Mouse (Mus musculus) bone marrow macrophage, adult 2 months (primary cell): ENCODE results near the gene Zfp445. TPM values are rescaled to one million over a fixed set of nuclear protein-coding genes. Genes with fewer than 3 reads are reported as not detected.

ENCODE experiments used
- H3K27ac ChIP-seq: 2 replicates; pipeline ENCODE4 v1.5.1; 2012; ENCODE audit warnings: low read depth, low read length; ENCODE audit not compliant: insufficient read depth
- H3K4me1 ChIP-seq: 2 replicates; pipeline ENCODE4 v1.6.1; 2012; ENCODE audit warnings: low read length; ENCODE audit not compliant: control insufficient read depth, insufficient read depth
- H3K4me3 ChIP-seq: 2 replicates; pipeline ENCODE4 v1.5.1; 2012; ENCODE audit warnings: mild to moderate bottlenecking, low read length, moderate library complexity; ENCODE audit not compliant: insufficient read depth
- CTCF ChIP-seq: IDR thresholded peaks from 2 replicates; pipeline ENCODE4 v1.5.1; 2012; ENCODE audit warnings: low read depth, mild to moderate bottlenecking, low read length, moderate library complexity
- POLR2A ChIP-seq: IDR thresholded peaks from 2 replicates; pipeline ENCODE4 v1.6.1; 2012; ENCODE audit warnings: mild to moderate bottlenecking, low read depth, low read length, borderline replicate concordance
- polyA plus RNA-seq: library from polyadenylated mRNA; stranded (reverse); fragments of >200 nt; gene quantifications from 2 replicates; pipeline ENCODE4 v1.2.4, GENCODE M21; 2012; ENCODE audit not compliant: missing spikeins, insufficient read depth, insufficient read length

The Zfp445 gene
- polyA plus RNA-seq, 1 experiment, result 51.3 TPM

DNA sequence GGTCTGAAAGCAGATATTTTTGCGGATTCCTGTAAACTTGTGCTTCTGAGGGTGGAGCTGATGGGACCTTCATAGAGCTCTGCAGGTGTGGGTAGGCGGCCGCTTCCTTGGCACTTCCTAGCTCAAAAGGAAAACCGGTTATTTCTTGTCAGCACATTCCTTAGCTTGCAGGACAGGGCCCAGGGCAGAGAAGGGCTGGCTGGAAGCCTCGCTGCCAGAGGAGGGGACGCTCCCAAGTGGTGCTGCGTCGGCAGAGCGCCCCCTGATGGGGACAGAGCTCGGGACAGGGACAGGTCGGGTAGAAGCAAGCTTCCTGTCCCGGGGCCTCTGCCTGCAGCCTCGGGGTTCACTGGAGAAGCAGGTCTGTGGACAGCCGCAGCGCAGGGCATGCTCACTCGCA lies 28.1 kb downstream of the Zfp445 start:
- Histone ChIP-seq H3K27ac (no peak overlapping the region), H3K4me1 (no peaks in the 10 kb centered on the region), H3K4me3 (no peak overlapping the region)
- TF ChIP-seq POLR2A, result no peak
- no peak for TF ChIP-seq CTCF

DNA sequence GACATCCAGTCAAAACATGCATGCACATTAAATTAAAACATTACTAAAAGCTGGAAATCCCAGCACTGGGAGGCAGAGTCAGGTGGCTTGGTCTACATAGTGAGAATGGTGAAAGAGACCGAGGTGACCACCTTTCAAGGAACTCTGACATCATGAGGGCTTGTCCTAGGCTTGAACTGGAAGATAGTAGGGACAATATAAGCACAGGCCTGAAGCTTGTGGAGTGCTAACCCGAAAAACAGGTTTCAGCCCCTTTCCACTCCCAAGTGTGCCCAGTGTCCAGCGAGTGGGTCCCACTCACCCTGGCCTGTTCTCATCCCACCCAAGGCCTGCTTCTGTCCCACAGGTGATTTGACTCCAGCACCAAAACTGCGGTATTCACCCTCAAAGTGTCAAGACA lies 28.6 kb downstream of the Zfp445 start:
- Histone ChIP-seq H3K4me3 (no peak overlapping the region), H3K27ac (no peak overlapping the region), H3K4me1 (no peaks in the 10 kb centered on the region)
- TF ChIP-seq POLR2A (no peak), CTCF (no peak)

DNA sequence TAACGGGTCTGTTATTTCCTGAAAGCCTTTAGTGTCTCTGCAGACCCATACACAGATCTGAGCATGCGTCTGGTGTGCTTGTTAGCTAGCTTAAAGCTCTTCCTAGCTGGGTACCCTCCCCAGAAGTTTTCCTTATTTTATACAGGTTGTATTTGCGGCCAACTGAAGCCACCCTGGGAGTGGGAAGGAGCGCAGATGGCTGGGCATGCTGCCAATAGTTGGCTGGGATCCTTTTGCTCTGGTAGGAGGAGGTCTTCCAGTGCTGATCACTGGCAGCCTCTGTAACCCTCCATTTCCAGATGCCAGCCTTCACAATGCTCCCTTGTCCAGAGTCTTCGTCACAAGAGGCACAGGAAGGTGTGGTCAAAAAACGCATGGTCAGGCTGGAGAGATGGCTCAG lies 29.0 kb downstream of the Zfp445 start:
- Histone ChIP-seq H3K4me1 (no peaks in the 10 kb centered on the region), H3K4me3 (no peak overlapping the region), H3K27ac (no peak overlapping the region)
- TF ChIP-seq POLR2A, result no peak
- no peak for TF ChIP-seq CTCF

DNA sequence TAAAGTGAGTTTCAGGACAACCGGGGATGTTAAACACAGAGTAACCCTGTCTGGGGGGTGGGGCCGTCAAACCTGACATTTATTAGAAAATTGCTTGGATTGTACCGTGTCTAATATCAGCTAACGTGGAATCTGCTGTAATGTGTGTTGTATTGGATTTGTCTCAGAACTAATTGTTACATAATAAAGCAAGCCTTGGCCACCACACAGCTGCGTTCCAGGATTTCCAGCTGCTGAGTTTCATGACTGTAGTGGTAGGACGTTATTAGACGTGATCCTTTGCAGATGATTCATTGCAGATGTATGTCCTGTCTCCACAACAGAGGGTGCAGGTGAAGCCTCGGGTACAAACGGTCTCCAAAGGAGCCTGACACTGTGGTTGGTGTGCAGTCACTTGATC lies 29.7 kb downstream of the Zfp445 start:
- TF ChIP-seq CTCF (no peak), POLR2A (no peak)

DNA sequence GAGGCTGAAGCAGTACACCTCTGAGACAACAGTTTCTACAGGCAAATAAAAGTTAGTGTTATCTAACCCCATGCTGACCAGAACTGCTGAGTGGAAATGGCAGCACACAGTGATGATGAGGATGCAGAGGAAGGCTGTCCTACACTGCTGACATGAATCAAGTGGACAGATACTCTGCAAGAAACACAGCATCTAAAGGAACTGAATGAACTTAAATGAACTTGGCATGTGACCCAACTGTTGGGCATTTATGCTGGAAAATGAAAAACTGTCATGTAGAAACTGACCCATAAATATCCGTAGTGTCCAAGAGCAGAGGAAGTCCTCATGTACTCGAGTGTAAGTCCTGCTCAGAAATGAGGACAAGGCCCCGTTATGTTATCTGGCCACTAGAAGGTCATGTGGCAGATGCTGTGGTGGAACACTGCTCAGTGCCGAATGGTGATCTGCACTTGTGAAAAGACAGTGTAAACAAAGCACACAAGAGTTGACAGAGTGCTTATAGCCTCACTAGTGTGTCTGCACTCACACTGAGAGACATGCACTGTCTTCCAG lies 35.9 kb downstream of the Zfp445 start:
- no peak overlapping the region for H3K27ac ChIP-seq
- no peaks in the 10 kb centered on the region for H3K4me1 ChIP-seq
- H3K4me3 ChIP-seq, result no peak overlapping the region
- TF ChIP-seq POLR2A (no peak), CTCF (no peak)

More for the DNA sequence above, 29.7 kb downstream of the Zfp445 start:
- Histone ChIP-seq H3K4me1 (no peaks in the 10 kb centered on the region), H3K4me3 (no peak overlapping the region), H3K27ac (no peak overlapping the region)

DNA sequence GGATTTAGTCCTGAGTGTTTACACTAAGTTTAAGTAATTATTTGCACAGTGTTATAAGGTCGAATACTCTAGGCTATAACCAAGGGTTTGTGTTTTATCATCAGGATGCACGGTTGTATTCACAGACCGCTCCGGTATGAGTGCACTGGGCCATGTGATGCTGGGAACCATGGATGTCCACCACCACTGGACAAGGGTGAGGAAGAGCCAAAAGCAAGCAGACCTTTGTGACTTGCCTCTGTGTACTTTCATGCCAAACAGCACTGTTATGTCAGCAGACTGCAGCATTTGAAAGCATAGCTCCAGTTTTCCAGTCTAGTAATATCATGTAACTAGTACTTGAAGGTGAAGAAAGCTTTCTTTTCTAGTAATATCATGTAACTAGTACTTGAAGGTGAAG lies 39.1 kb downstream of the Zfp445 start:
- Histone ChIP-seq H3K4me1 (no peaks in the 10 kb centered on the region), H3K4me3 (no peak overlapping the region), H3K27ac (no peak overlapping the region)
- TF ChIP-seq POLR2A, result no peak
- TF ChIP-seq CTCF, result no peak

DNA sequence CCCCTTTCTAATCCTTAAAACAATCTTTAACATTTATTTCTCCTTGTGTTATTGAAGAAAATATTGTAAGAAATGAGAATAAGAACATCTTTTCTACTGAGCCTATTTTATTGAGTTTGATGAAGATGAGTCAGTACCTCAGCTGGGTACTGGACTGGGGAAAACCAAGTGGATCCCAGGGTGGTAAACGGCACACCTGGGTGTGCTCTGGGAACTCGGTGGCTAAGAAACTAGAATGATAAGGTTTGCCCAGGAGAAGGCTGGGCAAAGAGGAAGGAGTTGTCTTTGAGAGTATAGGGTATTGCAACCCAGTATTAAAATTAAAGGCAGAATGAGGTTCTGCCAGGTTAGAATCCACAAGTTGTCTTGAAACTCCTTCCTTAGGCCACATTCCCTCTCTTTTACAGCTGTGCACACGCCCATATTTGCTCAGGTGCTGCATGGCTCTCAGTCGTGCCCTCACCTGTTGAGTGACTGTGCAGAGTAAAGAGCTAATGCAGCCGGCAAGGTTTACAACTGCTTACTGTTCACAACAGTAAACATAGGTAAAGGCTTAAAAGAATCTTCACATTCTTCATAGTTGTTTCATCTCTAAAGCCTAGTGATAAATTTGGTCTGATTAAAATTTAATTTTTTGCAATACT lies 42.3 kb downstream of the Zfp445 start:
- Histone ChIP-seq H3K27ac (no peak overlapping the region), H3K4me3 (no peak overlapping the region), H3K4me1 (no peaks in the 10 kb centered on the region)
- TF ChIP-seq POLR2A (no peak), CTCF (no peak)

DNA sequence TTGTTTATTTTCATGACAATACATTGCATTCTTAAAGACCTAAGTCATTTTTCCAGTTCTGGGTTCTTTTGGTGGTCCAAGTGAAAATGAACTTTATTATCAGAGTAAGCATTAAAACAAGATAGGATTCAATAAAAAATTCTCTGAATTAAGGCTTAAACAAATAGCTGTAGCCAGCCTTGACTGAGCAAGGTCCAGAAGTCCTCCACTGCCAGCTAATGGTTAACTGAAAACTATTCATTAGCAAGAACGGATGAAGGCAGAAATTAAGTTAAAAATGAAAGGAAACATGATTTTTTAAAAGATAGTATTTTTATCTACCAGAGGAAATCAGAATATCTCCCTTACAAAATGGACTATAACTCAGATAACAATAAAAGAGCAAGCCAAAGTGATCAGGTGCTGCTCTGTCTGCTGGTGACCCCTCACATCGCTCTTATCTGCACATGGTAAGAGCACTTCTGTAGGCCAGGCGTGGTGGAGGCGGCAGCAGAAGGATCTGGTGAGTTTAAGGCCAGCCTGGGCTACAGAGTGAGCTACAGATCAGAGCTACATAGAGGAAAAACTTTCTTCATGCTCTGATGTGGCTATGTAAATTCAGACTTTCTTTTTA lies 50.5 kb downstream of the Zfp445 start:
- Histone ChIP-seq H3K4me1 (no peaks in the 10 kb centered on the region), H3K27ac (no peak overlapping the region), H3K4me3 (no peak overlapping the region)
- TF ChIP-seq POLR2A (no peak), CTCF (no peak)

DNA sequence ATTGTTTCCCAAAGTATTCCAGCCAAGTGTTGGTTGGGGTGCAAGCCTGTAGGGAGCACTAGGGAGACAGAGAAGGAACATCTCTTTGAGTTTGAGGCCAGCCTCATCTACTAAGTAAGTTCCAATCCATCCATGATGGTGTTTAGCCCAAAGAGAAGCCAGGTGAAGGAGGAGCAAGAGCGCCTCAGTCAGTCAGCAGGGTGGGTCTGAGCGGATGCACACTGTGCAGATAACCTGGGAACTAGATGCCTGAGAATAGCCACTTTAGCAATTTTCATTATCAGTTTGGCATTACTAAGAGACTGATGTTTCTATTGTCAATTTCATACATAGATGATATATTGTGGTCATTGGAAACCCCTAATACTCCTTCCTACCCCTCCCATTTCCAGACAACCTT lies 51.0 kb downstream of the Zfp445 start:
- no peak for TF ChIP-seq POLR2A
- no peak for TF ChIP-seq CTCF

DNA sequence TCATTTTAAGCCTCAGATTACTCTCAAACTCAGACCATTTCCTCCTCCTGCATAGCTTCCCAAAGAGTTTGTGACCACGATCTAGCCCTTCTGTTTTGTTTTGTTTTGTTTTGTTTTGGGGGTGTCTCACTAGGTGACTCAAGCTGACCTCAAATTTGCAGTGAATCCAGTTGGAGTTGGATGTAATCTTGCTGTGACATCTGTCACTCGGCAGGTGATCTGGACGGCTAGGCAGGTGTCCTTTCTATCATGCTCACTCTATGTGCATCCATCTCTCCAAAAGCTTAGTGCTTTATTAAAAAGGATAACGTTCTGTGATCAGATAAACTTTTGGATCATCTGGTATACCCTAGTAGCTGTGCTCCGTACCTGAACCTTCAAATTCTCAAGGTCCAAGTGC lies 53.4 kb downstream of the Zfp445 start:
- no peak overlapping the region for H3K4me3 ChIP-seq
- TF ChIP-seq CTCF (no peak), POLR2A (no peak)
- no peaks in the 10 kb centered on the region for H3K4me1 ChIP-seq
- no peak overlapping the region for H3K27ac ChIP-seq

More for the DNA sequence above, 51.0 kb downstream of the Zfp445 start:
- Histone ChIP-seq H3K4me3 (no peak overlapping the region), H3K4me1 (no peaks in the 10 kb centered on the region), H3K27ac (no peak overlapping the region)

DNA sequence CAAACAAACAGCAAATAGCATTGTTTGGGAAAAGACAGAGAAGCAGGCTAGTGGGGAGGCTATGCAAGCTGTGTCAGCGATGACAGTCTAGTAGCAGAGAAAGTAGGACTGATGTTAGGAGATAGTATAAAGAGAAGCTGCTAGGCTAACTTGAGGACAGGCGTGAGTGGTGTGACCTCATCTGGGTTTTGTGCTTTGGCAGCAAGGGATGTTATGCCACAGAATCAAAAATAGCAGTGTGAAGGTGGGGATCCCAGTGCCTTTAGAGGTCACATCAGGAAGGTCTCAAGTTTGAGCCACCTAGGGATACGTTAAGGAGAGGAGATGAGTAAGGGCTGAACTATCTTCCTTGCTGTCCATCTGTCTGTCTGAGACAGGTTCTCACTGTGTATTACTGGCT lies 55.6 kb downstream of the Zfp445 start:
- no peak overlapping the region for H3K27ac ChIP-seq
- TF ChIP-seq CTCF (no peak), POLR2A (no peak)
- H3K4me1 ChIP-seq, result peaks cover 4% of the 10 kb centered on the region; the same call in 1 of the 2 replicates
- H3K4me3 ChIP-seq, result no peak overlapping the region
